11 mouse cellular contexts compared by ENCODE assay signal in genomic region chr13:72958616-72959518, GRCm38 (mm10).
DNase-seq lines count a peak whose midpoint lies in the region; ATAC-seq and TF ChIP-seq lines count a peak whose summit lies in the region.
"Had no signal": no experiment of that assay in that cellular context is flagged by ENCODE, and none has a peak within 500 bp of the region (broad histone marks: within the 10 kb centered on the region; RNA-seq: fewer than 3 reads in every experiment).

No protein-coding gene starts in this region.

- H3K4me1 ChIP-seq in liver, embryonic 12.5 days, result no peaks in the 10 kb centered on the region
- H3K4me1 ChIP-seq in liver, embryonic 11.5 days (replicated peaks; ENCODE audit: control insufficient read depth, insufficient read depth, low read length), result no peaks in the 10 kb centered on the region
- H3K4me1 ChIP-seq in midbrain, embryonic 10.5 days, result peaks cover 21% of the 10 kb centered on the region
- no peaks in the 10 kb centered on the region for H3K4me1 ChIP-seq in stomach, embryonic 15.5 days
- H3K4me1 ChIP-seq in thymus, adult 2 months (replicated peaks; ENCODE audit: control insufficient read depth, insufficient read depth, low read length), result no peaks in the 10 kb centered on the region

- intact Hi-C loops in gastrocnemius, adult 2 months (cut with DNase I), result no loop called here

- peaks cover 9% of the 10 kb centered on the region; the same call in 1 of the 2 replicates for H3K27me3 ChIP-seq in liver, embryonic 12.5 days (replicated peaks)
- H3K27me3 ChIP-seq in liver, embryonic 11.5 days (replicated peaks; ENCODE audit: control insufficient read depth, insufficient read depth, low read length), result no peaks in the 10 kb centered on the region
- H3K27me3 ChIP-seq in midbrain, embryonic 10.5 days (ENCODE audit: low read depth, poor library complexity, severe bottlenecking), result peaks cover 40% of the 10 kb centered on the region
- no peaks in the 10 kb centered on the region for H3K27me3 ChIP-seq in stomach, embryonic 15.5 days (replicated peaks)
- no peaks in the 10 kb centered on the region for H3K27me3 ChIP-seq in thymus, adult 2 months (ENCODE audit: control insufficient read depth, insufficient read depth, low read length)

- H3K4me2 ChIP-seq in liver, embryonic 12.5 days, result 0 out of 2 replicates have a peak overlapping the region, but pooled peaks have one; percentile 10
- H3K4me2 ChIP-seq in liver, embryonic 11.5 days, result no peak overlapping the region
- peak overlapping the region; percentile 25 for H3K4me2 ChIP-seq in stomach, embryonic 15.5 days

- DNase-seq in cerebellum, postnatal 10 days, result peak; percentile 53 to 69
- no peak for DNase-seq in cerebellum, postnatal 36 days
- no peak for DNase-seq in liver, embryonic 11.5 days (ENCODE audit: low spot score)
- peak; percentile 37 for DNase-seq in midbrain, embryonic 10.5 days (ENCODE audit: low spot score)
- no peak for DNase-seq in thymus, adult 2 months
- DNase-seq in gastrocnemius, adult 2 months, result no peak
- DNase-seq: heart, postnatal 36 days; layer of hippocampus, adult 9-11 months; lung, postnatal 36 days had no signal

- H3K36me3 ChIP-seq in liver, embryonic 12.5 days, result no peaks in the 10 kb centered on the region
- no peaks in the 10 kb centered on the region for H3K36me3 ChIP-seq in liver, embryonic 11.5 days (ENCODE audit: control insufficient read depth, insufficient read depth, low read length)
- H3K36me3 ChIP-seq in midbrain, embryonic 10.5 days, result no peaks in the 10 kb centered on the region
- H3K36me3 ChIP-seq in stomach, embryonic 15.5 days, result no peaks in the 10 kb centered on the region
- H3K36me3 ChIP-seq in thymus, adult 2 months (ENCODE audit: control insufficient read depth, insufficient read depth, low read length), result no peaks in the 10 kb centered on the region

- 45% methylated on average over 15 of the region's 15 CpGs for WGBS in liver, embryonic 12.5 days (ENCODE audit: insufficient replicate concordance)
- WGBS in liver, embryonic 11.5 days, result 48% methylated on average over 15 of the region's 15 CpGs
- 29% methylated on average over 15 of the region's 15 CpGs for whole genome bisulfite sequencing in midbrain, embryonic 10.5 days
- 27% methylated on average over 15 of the region's 15 CpGs for WGBS in stomach, embryonic 15.5 days
- WGBS in thymus, adult 2 months, result 48% methylated on average over 15 of the region's 15 CpGs

- ATAC-seq in liver, embryonic 12.5 days, result no peak
- no peak for ATAC-seq in liver, embryonic 11.5 days (replicated peaks; ENCODE audit: low FRiP score)
- ATAC-seq in stomach, embryonic 15.5 days (ENCODE audit: insufficient read depth, low FRiP score, low read depth), result peak; percentile 66; the same call in 1 of the 2 replicates

- no peak for TF ChIP-seq POLR2A in thymus, adult 2 months (IDR thresholded peaks at IDR 0.05; ENCODE audit: control insufficient read depth, extremely low read depth, insufficient read depth, low read length, poor library complexity)

- H3K4me3 ChIP-seq in liver, embryonic 12.5 days, result no peak overlapping the region
- no peak overlapping the region for H3K4me3 ChIP-seq in liver, embryonic 11.5 days (ENCODE audit: low read depth, low read length)
- peak overlapping the region; percentile 20 for H3K4me3 ChIP-seq in midbrain, embryonic 10.5 days
- no peak overlapping the region for H3K4me3 ChIP-seq in stomach, embryonic 15.5 days (replicated peaks)
- H3K4me3 ChIP-seq in thymus, adult 2 months (ENCODE audit: control insufficient read depth, insufficient read depth, low read length), result no peak overlapping the region
- no peak overlapping the region for H3K4me3 ChIP-seq in gastrocnemius, adult 2 months

- H3K27ac ChIP-seq in liver, embryonic 12.5 days, result no peak overlapping the region
- H3K27ac ChIP-seq in liver, embryonic 11.5 days (ENCODE audit: low read depth, low read length), result no peak overlapping the region
- peak overlapping the region; percentile 60 for H3K27ac ChIP-seq in midbrain, embryonic 10.5 days (replicated peaks)
- H3K27ac ChIP-seq in stomach, embryonic 15.5 days, result no peak overlapping the region
- H3K27ac ChIP-seq in thymus, adult 2 months (ENCODE audit: control insufficient read depth, insufficient read depth, low read length), result no peak overlapping the region
- H3K27ac ChIP-seq in gastrocnemius, adult 2 months, result no peak overlapping the region

- H3K9ac ChIP-seq in liver, embryonic 12.5 days, result no peak overlapping the region
- no peak overlapping the region for H3K9ac ChIP-seq in liver, embryonic 11.5 days (ENCODE audit: low read depth, low read length)
- H3K9ac ChIP-seq in stomach, embryonic 15.5 days, result no peak overlapping the region

- no peak for TF ChIP-seq CTCF in thymus, adult 2 months (IDR thresholded peaks at IDR 0.05; ENCODE audit: borderline replicate concordance, control insufficient read depth, extremely low read depth, insufficient read depth, low read length, poor library complexity)
- no peak for TF ChIP-seq CTCF in gastrocnemius, adult 2 months (IDR thresholded peaks at IDR 0.05)

- no peaks in the 10 kb centered on the region for H3K9me3 ChIP-seq in liver, embryonic 12.5 days (replicated peaks)
- no peaks in the 10 kb centered on the region for H3K9me3 ChIP-seq in liver, embryonic 11.5 days (ENCODE audit: control insufficient read depth, low read length)
- no peaks in the 10 kb centered on the region for H3K9me3 ChIP-seq in midbrain, embryonic 10.5 days (replicated peaks)
- H3K9me3 ChIP-seq in stomach, embryonic 15.5 days, result no peaks in the 10 kb centered on the region

Comparison
In these comparisons a context has a peak if more than half of its experiments do, and no peak if none do; other contexts are left out.
1. DNase-seq: peak in cerebellum, postnatal 10 days (2 of 2) and midbrain, embryonic 10.5 days (single experiment); none in cerebellum, postnatal 36 days (0 of 2), liver, embryonic 11.5 days (single experiment), thymus, adult 2 months (single experiment) and gastrocnemius, adult 2 months (single experiment).